Mouse (Mus musculus): ENCODE data around the gene Ugt1a5. TPM values are rescaled to one million over a fixed set of nuclear protein-coding genes. Genes with fewer than 3 reads are reported as not detected.

Ugt1a5 gene
- polyA plus RNA-seq (2017; shearing (Covaris generic)), result not detected

GRCm38 (mm10) chr1:88165711-88166110, at the start of gene Ugt1a5:
Gene Ugt1a5 (plus strand): TSS chr1:88166012.

GRCm38 (mm10) chr1:88134457-88135011, 31.3 kb upstream of the Ugt1a5 start, which contains the start of gene Ugt1a6a:
Gene Ugt1a6a (plus strand): TSS chr1:88134809.

GRCm38 (mm10) chr1:88200456-88200855, 34.6 kb downstream of the Ugt1a5 start, which contains the start of gene Ugt1a2:
Gene Ugt1a2 (plus strand): TSS chr1:88200601.

GRCm38 (mm10) chr1:88205294-88205922, 39.6 kb downstream of the Ugt1a5 start, which contains the start of gene Dnajb3:
Gene Dnajb3 (minus strand): TSS chr1:88205782.

GRCm38 (mm10) chr1:88211812-88212211, 46.0 kb downstream of the Ugt1a5 start, which contains the start of gene Ugt1a1:
Gene Ugt1a1 (plus strand): TSS chr1:88211959.

GRCm38 (mm10) chr1:88226670-88227379, 61.0 kb downstream of the Ugt1a5 start, which contains the start of gene Mroh2a:
Gene Mroh2a (plus strand): TSS chr1:88226986.

Other genes with a start within 250 kb of the Ugt1a5 start
- 10 to 100 TPM; 16.2 to 17.5 TPM for gene Usp40, start 157.5 kb upstream of the Ugt1a5 start, polyA plus RNA-seq (2017; shearing (Covaris generic))
- gene Ugt1a10, start 110.6 kb upstream of the Ugt1a5 start, polyA plus RNA-seq (2017; shearing (Covaris generic)), result not detected
- gene Ugt1a9, start 95.2 kb upstream of the Ugt1a5 start, polyA plus RNA-seq (2017; shearing (Covaris generic)), result under 1 TPM in 1 of 2 experiments, not detected in 1; 0.24 TPM
- not detected for gene Ugt1a8, start 78.2 kb upstream of the Ugt1a5 start, polyA plus RNA-seq (2017; shearing (Covaris generic))
- gene Ugt1a7c, start 71.0 kb upstream of the Ugt1a5 start, polyA plus RNA-seq (2017; shearing (Covaris generic)), result under 1 TPM; 0.28 to 0.30 TPM
- not detected for gene Ugt1a6b, start 62.8 kb upstream of the Ugt1a5 start, polyA plus RNA-seq (2017; shearing (Covaris generic))
- gene Ugt1a6a, start 31.2 kb upstream of the Ugt1a5 start, polyA plus RNA-seq (2017; shearing (Covaris generic)), result under 1 TPM; 0.38 to 0.97 TPM
- under 1 TPM in 1 of 2 experiments, not detected in 1; 0.32 TPM for gene Ugt1a2, start 34.6 kb downstream of the Ugt1a5 start, polyA plus RNA-seq (2017; shearing (Covaris generic))
- gene Dnajb3, start 39.8 kb downstream of the Ugt1a5 start, polyA plus RNA-seq (2017; shearing (Covaris generic)), result under 1 TPM; 0.71 to 0.72 TPM
- under 1 TPM in 1 of 2 experiments, not detected in 1; 0.42 TPM for gene Ugt1a1, start 45.9 kb downstream of the Ugt1a5 start, polyA plus RNA-seq (2017; shearing (Covaris generic))
- 1 to 10 TPM in 1 of 2 experiments, under 1 TPM in 1; 0.66 to 1.7 TPM for gene Mroh2a, start 61.0 kb downstream of the Ugt1a5 start, polyA plus RNA-seq (2017; shearing (Covaris generic))
- gene Hjurp, start 111.6 kb downstream of the Ugt1a5 start, polyA plus RNA-seq (2017; shearing (Covaris generic)), result 10 to 100 TPM; 65.5 to 68.2 TPM
- under 1 TPM in 1 of 2 experiments, not detected in 1; 0.33 TPM for gene Trpm8, start 111.6 kb downstream of the Ugt1a5 start, polyA plus RNA-seq (2017; shearing (Covaris generic))
- not detected for gene Spp2, start 240.9 kb downstream of the Ugt1a5 start, polyA plus RNA-seq (2017; shearing (Covaris generic))

Data from activated CD4-positive, CD25-positive, alpha-beta regulatory T cell (primary cell).